Mouse (Mus musculus) neural tube, embryonic 11.5 days (tissue): ENCODE results near the gene Cul9. TPM values are rescaled to one million over a fixed set of nuclear protein-coding genes. Genes with fewer than 3 reads are reported as not detected.
A peak's percentile ranks its signal among the peaks of the same experiment; 100 is the strongest.
"Not testable (repeated sequence)": the region's sequence is repeated elsewhere in the genome, so short reads cannot be mapped to it uniquely, and the experiment has no call there.

Experiments
- ATAC-seq: fragments of 200-750 bp; cut with Nextera tagmentation; 2 replicates; pipeline ENCODE4 v1.8.0; 2017; ENCODE audit warnings: moderate number of reproducible peaks, mild to moderate bottlenecking, moderate TSS enrichment, moderate library complexity; ENCODE audit not compliant: insufficient read depth, low FRiP score, low TSS enrichment
- DNase-seq: peaks from one replicate; pipeline ENCODE4 v3.0.0-alpha.2; 2015; ENCODE audit warnings: low spot score
- H3K27ac ChIP-seq: fragments of 300-500 bp; sonication (generic); 2 replicates; pipeline ENCODE4 v1.5.1; 2014; ENCODE audit warnings: low read depth, mild to moderate bottlenecking, low read length
- H3K27me3 ChIP-seq: fragments of 300-500 bp; sonication (generic); 2 replicates; pipeline ENCODE4 v1.6.1; 2014; ENCODE audit warnings: mild to moderate bottlenecking, low read length, mixed read lengths; ENCODE audit not compliant: control insufficient read depth, insufficient read depth
- H3K36me3 ChIP-seq: fragments of 300-500 bp; sonication (generic); 2 replicates; pipeline ENCODE4 v1.6.1; 2014; ENCODE audit warnings: mild to moderate bottlenecking, low read length, moderate library complexity, mixed read lengths; ENCODE audit not compliant: control insufficient read depth, insufficient read depth
- H3K4me1 ChIP-seq: fragments of 300-500 bp; sonication (generic); 2 replicates; pipeline ENCODE4 v1.6.1; 2014; ENCODE audit warnings: low read length, mixed read lengths; ENCODE audit not compliant: control insufficient read depth, insufficient read depth
- H3K4me2 ChIP-seq: fragments of 300-500 bp; sonication (generic); 2 replicates; pipeline ENCODE4 v1.6.1; 2014; ENCODE audit warnings: low read depth, mild to moderate bottlenecking, moderate library complexity
- H3K4me3 ChIP-seq: fragments of 300-500 bp; sonication (generic); 2 replicates; pipeline ENCODE4 v1.5.1; 2014; ENCODE audit warnings: low read depth, low read length
- H3K9ac ChIP-seq: fragments of 300-500 bp; sonication (generic); 2 replicates; pipeline ENCODE4 v1.6.1; 2014; ENCODE audit warnings: mild to moderate bottlenecking, low read length
- H3K9me3 ChIP-seq: fragments of 300-500 bp; sonication (generic); 2 replicates; pipeline ENCODE4 v1.6.1; 2016; ENCODE audit warnings: low read length; ENCODE audit not compliant: control insufficient read depth
- WGBS: fragments of 180-500 bp; shearing (Covaris S2); extraction: QIAGEN DNeasy Blood & Tissue Kit; methylation state at CpG from one replicate; pipeline ENCODE4 v1.1.7; 2014; 5-methylcytosine and 5-hydroxymethylcytosine counted together
- polyA plus RNA-seq: library from polyadenylated mRNA; unstranded; fragments of >200 nt; fragmentation: Nextera tagmentation; extraction: Ambion mirVana; gene quantifications from 2 replicates; pipeline ENCODE4 v1.2.1, GENCODE M21; 2014

Cul9 gene
- polyA plus RNA-seq, 1 experiment from 2014 or later: 4.4 TPM

- Histone ChIP-seq H3K36me3 (no peaks in the 10 kb centered on the region), H3K4me1 (no peaks in the 10 kb centered on the region), H3K4me2 (no peak overlapping the region), H3K9me3 (no peaks in the 10 kb centered on the region), H3K27me3 (no peaks in the 10 kb centered on the region), H3K27ac (no peak overlapping the region), H3K4me3 (no peak overlapping the region), H3K9ac (no peak overlapping the region)
- WGBS: 86% methylated on average over 3 of the region's 3 CpGs
- DNase-seq (no peak), ATAC-seq (no peak)
Observed at GRCm38 (mm10) chr17:46505617-46506016, 40.6 kb downstream of the Cul9 start.

- Histone ChIP-seq H3K9ac (no peak overlapping the region), H3K9me3 (no peaks in the 10 kb centered on the region), H3K27ac (no peak overlapping the region), H3K36me3 (no peaks in the 10 kb centered on the region), H3K4me3 (no peak overlapping the region), H3K27me3 (no peaks in the 10 kb centered on the region), H3K4me1 (no peaks in the 10 kb centered on the region), H3K4me2 (no peak overlapping the region)
- ATAC-seq: no peak
- 78% methylated on average over 14 of the region's 14 CpGs for WGBS
- DNase-seq: no peak
Observed at GRCm38 (mm10) chr17:46503847-46504638, 42.1 kb downstream of the Cul9 start.

- 92% methylated on average over 2 of the region's 2 CpGs for WGBS
- ATAC-seq: no peak
- no peak for DNase-seq
- no peaks in the 10 kb centered on the region for H3K9me3 ChIP-seq
- H3K9ac ChIP-seq: no peak overlapping the region
- H3K4me2 ChIP-seq: no peak overlapping the region
- peaks cover 2% of the 10 kb centered on the region; the same call in 1 of the 2 replicates for H3K36me3 ChIP-seq
- no peaks in the 10 kb centered on the region for H3K4me1 ChIP-seq
- H3K27ac ChIP-seq: no peak overlapping the region
- no peak overlapping the region for H3K4me3 ChIP-seq
- no peaks in the 10 kb centered on the region for H3K27me3 ChIP-seq
Observed at GRCm38 (mm10) chr17:46502775-46503174, 43.4 kb downstream of the Cul9 start.

- no peak overlapping the region for H3K27ac ChIP-seq
- peaks cover 2% of the 10 kb centered on the region; the same call in 1 of the 2 replicates for H3K36me3 ChIP-seq
- ATAC-seq (no peak), DNase-seq (no peak)
- H3K9ac ChIP-seq: no peak overlapping the region
- no peak overlapping the region; the same call in 1 of the 2 replicates for H3K4me3 ChIP-seq
- H3K27me3 ChIP-seq: 0 out of 2 replicates have a peak, but pooled peaks cover 3% of the 10 kb centered on the region
- peaks cover 3% of the 10 kb centered on the region; the same call in 1 of the 2 replicates for H3K4me1 ChIP-seq
- no peaks in the 10 kb centered on the region for H3K9me3 ChIP-seq
- H3K4me2 ChIP-seq: no peak overlapping the region
- 83% methylated on average over 8 of the region's 8 CpGs for WGBS
Observed at GRCm38 (mm10) chr17:46497956-46498355, 48.2 kb downstream of the Cul9 start.

- Histone ChIP-seq H3K27me3 (0 out of 2 replicates have a peak, but pooled peaks cover 3% of the 10 kb centered on the region), H3K27ac (no peak within 1 kb of the TSS), H3K9ac (peak within 1 kb of the TSS; percentile 58), H3K4me3 (peak within 1 kb of the TSS; percentile 37), H3K4me2 (peak within 1 kb of the TSS; percentile 55), H3K9me3 (no peaks in the 10 kb centered on the region), H3K36me3 (peaks cover 2% of the 10 kb centered on the region; the same call in 1 of the 2 replicates), H3K4me1 (peaks cover 3% of the 10 kb centered on the region; the same call in 1 of the 2 replicates)
- under 1% methylated on average over 44 of the region's 44 CpGs for WGBS
- ATAC-seq (peak; percentile 96), DNase-seq (peak; percentile 89)
Observed at GRCm38 (mm10) chr17:46496623-46497434, 49.4 kb downstream of the Cul9 start, which contains the start of gene Dnph1. Gene Dnph1, plus strand, starts transcription at chr17:46496711.

- not testable (repeated sequence) for DNase-seq, ATAC-seq, H3K4me3 ChIP-seq, H3K27me3 ChIP-seq, H3K36me3 ChIP-seq, H3K4me1 ChIP-seq, H3K9ac ChIP-seq, H3K27ac ChIP-seq, H3K4me2 ChIP-seq, H3K9me3 ChIP-seq
Observed at GRCm38 (mm10) chr17:46496081-46496480, 50.1 kb downstream of the Cul9 start.

- peaks cover 3% of the 10 kb centered on the region; the same call in 1 of the 2 replicates for H3K4me1 ChIP-seq
- H3K4me2 ChIP-seq: no peak overlapping the region
- no peak overlapping the region for H3K4me3 ChIP-seq
- H3K27ac ChIP-seq: no peak overlapping the region
- ATAC-seq: no peak
- H3K9me3 ChIP-seq: no peaks in the 10 kb centered on the region
- WGBS: 91% methylated on average over 5 of the region's 5 CpGs
- DNase-seq: no peak
- H3K36me3 ChIP-seq: peaks cover 2% of the 10 kb centered on the region; the same call in 1 of the 2 replicates
- 0 out of 2 replicates have a peak, but pooled peaks cover 3% of the 10 kb centered on the region for H3K27me3 ChIP-seq
- H3K9ac ChIP-seq: no peak overlapping the region
Observed at GRCm38 (mm10) chr17:46495486-46495885, 50.7 kb downstream of the Cul9 start.

- peak; percentile 70 for ATAC-seq
- 1% methylated on average over 22 of the region's 49 CpGs for WGBS
- Histone ChIP-seq H3K36me3 (no peaks in the 10 kb centered on the region), H3K9ac (peak within 1 kb of the TSS; percentile 81), H3K9me3 (no peaks in the 10 kb centered on the region), H3K4me1 (peaks cover 17% of the 10 kb centered on the region; the same call in 1 of the 2 replicates), H3K27me3 (peaks cover 49% of the 10 kb centered on the region), H3K4me3 (peak within 1 kb of the TSS; percentile 73), H3K27ac (0 out of 2 replicates have a peak within 1 kb of the TSS, but pooled peaks have one; percentile 14), H3K4me2 (peak within 1 kb of the TSS; percentile 63)
- peak; percentile 58 for DNase-seq
Observed at GRCm38 (mm10) chr17:46487431-46487830, 58.8 kb downstream of the Cul9 start, which contains the start of gene Ttbk1. Gene Ttbk1, minus strand, starts transcription at chr17:46487675.
